ENCODE assay signal across 8 mouse cellular contexts in the genomic region with DNA sequence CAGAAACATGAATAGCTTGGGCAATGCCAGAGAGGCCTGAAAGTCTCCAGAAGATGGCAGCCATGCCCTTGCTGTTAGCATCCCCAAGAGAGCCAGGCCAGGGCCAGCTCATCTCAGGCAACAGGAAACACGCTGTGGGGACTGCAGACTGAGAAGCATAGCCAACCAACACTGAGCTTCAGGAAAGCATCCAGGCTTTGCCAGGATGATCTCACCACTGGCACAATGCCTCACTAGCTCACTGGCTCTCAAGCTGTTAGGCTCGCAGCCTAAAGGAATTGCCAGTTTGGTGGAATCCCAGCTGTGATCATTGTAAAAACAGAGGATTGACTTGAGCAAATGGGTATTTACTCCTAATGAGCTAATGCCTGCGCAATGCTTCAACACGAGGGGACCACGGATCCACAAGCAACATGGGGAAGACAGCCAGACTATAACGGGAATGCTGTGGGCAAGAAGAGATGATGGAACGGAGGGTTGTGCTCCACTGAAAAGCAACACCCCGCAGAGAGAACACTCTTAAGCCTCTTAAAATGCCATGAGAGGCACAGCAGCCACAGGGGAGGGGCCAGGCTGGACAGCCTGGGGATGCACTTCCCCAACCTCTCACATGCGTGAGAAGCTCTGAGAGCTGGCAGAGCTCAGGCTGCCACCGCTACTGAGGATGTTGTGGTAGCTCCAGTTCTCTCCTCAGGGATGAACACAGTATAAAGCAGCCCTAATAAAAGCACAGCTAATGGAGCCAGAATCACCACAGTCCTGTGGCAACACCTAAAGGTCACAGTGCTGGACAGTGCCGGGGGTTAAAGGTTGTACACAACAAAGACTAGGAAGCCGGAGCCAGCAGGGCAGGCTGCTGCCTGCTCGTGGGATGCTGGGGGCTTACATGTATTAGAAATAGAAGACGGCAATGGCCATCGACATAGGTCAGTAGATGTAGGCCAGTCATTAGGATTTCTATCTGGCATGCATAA. TPM values are rescaled to one million over a fixed set of nuclear protein-coding genes. Genes with fewer than 3 reads are reported as not detected.
DNase-seq lines count a peak whose midpoint lies in the region; ATAC-seq lines count a peak whose summit lies in the region.

No protein-coding gene starts in this region.

- peak overlapping the region; percentile 26 for H3K4me2 ChIP-seq in forebrain, embryonic 14.5 days (ENCODE audit: low read length)
- no peak overlapping the region for H3K4me2 ChIP-seq in stomach, embryonic 16.5 days (ENCODE audit: low read depth, low read length)

- H3K4me1 ChIP-seq in forebrain, embryonic 14.5 days (ENCODE audit: control insufficient read depth, insufficient read depth, low read length) = peaks cover 15% of the 10 kb centered on the region
- peaks cover 16% of the 10 kb centered on the region for H3K4me1 ChIP-seq in midbrain, embryonic 10.5 days
- peaks cover 15% of the 10 kb centered on the region for H3K4me1 ChIP-seq in stomach, embryonic 16.5 days (ENCODE audit: control insufficient read depth, insufficient read depth, low read length)

- intact Hi-C loops in heart, postnatal 14 days (cut with DNase I) = no loop called here

- peak overlapping the region; percentile 22; the same call in 1 of the 2 replicates for H3K9ac ChIP-seq in forebrain, embryonic 14.5 days (ENCODE audit: low read length)
- 0 out of 2 replicates have a peak overlapping the region, but pooled peaks have one; percentile 12 for H3K9ac ChIP-seq in stomach, embryonic 16.5 days (ENCODE audit: low read length)

- H3K27me3 ChIP-seq in forebrain, embryonic 14.5 days (replicated peaks; ENCODE audit: control insufficient read depth, insufficient read depth, low read length) = no peaks in the 10 kb centered on the region
- H3K27me3 ChIP-seq in midbrain, embryonic 10.5 days (ENCODE audit: low read depth, poor library complexity, severe bottlenecking) = peaks cover 3% of the 10 kb centered on the region; the same call in 1 of the 2 replicates
- H3K27me3 ChIP-seq in stomach, embryonic 16.5 days (ENCODE audit: control insufficient read depth, insufficient read depth, low read length) = no peaks in the 10 kb centered on the region

- no peaks in the 10 kb centered on the region for H3K9me3 ChIP-seq in forebrain, embryonic 14.5 days (replicated peaks; ENCODE audit: control insufficient read depth, low read length)
- no peaks in the 10 kb centered on the region for H3K9me3 ChIP-seq in midbrain, embryonic 10.5 days (replicated peaks)
- no peaks in the 10 kb centered on the region for H3K9me3 ChIP-seq in stomach, embryonic 16.5 days (replicated peaks; ENCODE audit: control insufficient read depth, low read length)

- peak; percentile 77 for DNase-seq in 3134 (ENCODE audit: extremely low read depth, insufficient read length, low spot score)
- DNase-seq in adrenal gland, postnatal 14 days = peak; percentile 90
- DNase-seq in forebrain, embryonic 14.5 days (ENCODE audit: low spot score) = peak; percentile 98
- DNase-seq in heart, postnatal 14 days = peak; percentile 77 to 90
- peak; percentile 93 for DNase-seq in layer of hippocampus, postnatal 36 days
- peak; percentile 20 for DNase-seq in midbrain, embryonic 10.5 days (ENCODE audit: low spot score)
- DNase-seq in thymus, adult 18-20 months = no peak

- ATAC-seq in forebrain, embryonic 14.5 days = peak; percentile 94
- peak; percentile 72 for ATAC-seq in stomach, embryonic 16.5 days (ENCODE audit: insufficient read depth, low FRiP score)

- 18% methylated on average over 15 of the region's 15 CpGs for WGBS in forebrain, embryonic 14.5 days
- WGBS in midbrain, embryonic 10.5 days = 42% methylated on average over 15 of the region's 15 CpGs
- 65% methylated on average over 15 of the region's 15 CpGs for WGBS in stomach, embryonic 16.5 days

- H3K27ac ChIP-seq in forebrain, embryonic 14.5 days (ENCODE audit: low read depth, low read length) = peak overlapping the region; percentile 79
- H3K27ac ChIP-seq in midbrain, embryonic 10.5 days (replicated peaks) = peak overlapping the region; percentile 38
- peak overlapping the region; percentile 69 for H3K27ac ChIP-seq in stomach, embryonic 16.5 days (ENCODE audit: low read length)

- H3K4me3 ChIP-seq in forebrain, embryonic 14.5 days (ENCODE audit: low read depth, low read length) = no peak overlapping the region
- H3K4me3 ChIP-seq in midbrain, embryonic 10.5 days = no peak overlapping the region
- H3K4me3 ChIP-seq in stomach, embryonic 16.5 days (replicated peaks; ENCODE audit: low read length) = no peak overlapping the region

- peaks cover 22% of the 10 kb centered on the region for H3K36me3 ChIP-seq in forebrain, embryonic 14.5 days (ENCODE audit: control insufficient read depth, insufficient read depth, low read length)
- peaks cover 62% of the 10 kb centered on the region for H3K36me3 ChIP-seq in midbrain, embryonic 10.5 days
- H3K36me3 ChIP-seq in stomach, embryonic 16.5 days (ENCODE audit: control insufficient read depth, insufficient read depth, low read length) = no peaks in the 10 kb centered on the region; the same call in 1 of the 2 replicates

RNA-seq across cellular contexts. Expression of gene Cabin1, which starts 59.6 kb away (rescaled TPM):
- 34.2 and 36.2 TPM in 2 replicates for total RNA-seq in adrenal gland, postnatal 14 days (2021)
- 32.0 and 40.5 TPM in 2 replicates for polyA plus RNA-seq in forebrain, embryonic 14.5 days (2014; fragmentation: Nextera tagmentation; extraction: Ambion mirVana)
- 10 to 100 TPM; 23.0 to 24.8 TPM for total RNA-seq in heart, postnatal 14 days (2021)
- 10 to 100 TPM; 58.5 to 73.4 TPM for total RNA-seq in layer of hippocampus, postnatal 36 days (2021)
- 32.6 and 37.8 TPM in 2 replicates for polyA plus RNA-seq in midbrain, embryonic 10.5 days (2016; fragmentation: Nextera tagmentation; extraction: Ambion mirVana)
- 29.3 and 34.0 TPM in 2 replicates for polyA plus RNA-seq in stomach, embryonic 16.5 days (2015; fragmentation: Nextera tagmentation; extraction: Ambion mirVana)

Comparison
In these comparisons a context has a peak if more than half of its experiments do, and no peak if none do; other contexts are left out.
1. DNase-seq: peak in 3134 (single experiment), adrenal gland, postnatal 14 days (single experiment), forebrain, embryonic 14.5 days (single experiment), heart, postnatal 14 days (2 of 2), layer of hippocampus, postnatal 36 days (2 of 2) and midbrain, embryonic 10.5 days (single experiment); none in thymus, adult 18-20 months (0 of 2).
2. Peak in every context shown above with its lines, with median percentiles within 50 percentile points of each other: H3K27ac ChIP-seq.